20 mouse cellular contexts compared by ENCODE assay signal in genomic region chr10:10917857-10918399, GRCm38 (mm10).
"Had no signal": no experiment of that assay in that cellular context is flagged by ENCODE, and none has a peak within 500 bp of the region (broad histone marks: within the 10 kb centered on the region; RNA-seq: fewer than 3 reads in every experiment).

No protein-coding gene starts in this region.

- H3K36me3 ChIP-seq: limb, embryonic 10.5 days; limb, embryonic 13.5 days; midbrain, embryonic 13.5 days; neural tube, embryonic 13.5 days; stomach, embryonic 15.5 days had no signal

- H3K4me2 ChIP-seq: limb, embryonic 13.5 days; lung, embryonic 14.5 days; midbrain, embryonic 13.5 days; neural tube, embryonic 13.5 days; stomach, embryonic 15.5 days had no signal

- H3K27me3 ChIP-seq: limb, embryonic 13.5 days; midbrain, embryonic 13.5 days; neural tube, embryonic 13.5 days; stomach, embryonic 15.5 days had no signal

- H3K4me3 ChIP-seq: limb, embryonic 10.5 days; limb, embryonic 13.5 days; midbrain, embryonic 13.5 days; myocyte; neural tube, embryonic 13.5 days; stomach, embryonic 15.5 days had no signal

- H3K9ac ChIP-seq: limb, embryonic 13.5 days; liver, embryonic 14.5 days; liver, postnatal 0 days; lung, embryonic 14.5 days; midbrain, embryonic 13.5 days; neural tube, embryonic 13.5 days; stomach, embryonic 15.5 days had no signal

- H3K4me1 ChIP-seq: limb, embryonic 10.5 days; limb, embryonic 13.5 days; midbrain, embryonic 13.5 days; neural tube, embryonic 13.5 days; stomach, embryonic 15.5 days had no signal

- H3K9me3 ChIP-seq: limb, embryonic 10.5 days; limb, embryonic 13.5 days; midbrain, embryonic 13.5 days; neural tube, embryonic 13.5 days; stomach, embryonic 15.5 days had no signal

- DNase-seq: kidney, adult 11 months; kidney, adult 9 months; kidney, postnatal 14 days; kidney, postnatal 4 days; liver; liver, postnatal 0 days; lung, embryonic 14.5 days; retina, postnatal 1 day; right cerebral cortex, postnatal 14 days; right cerebral cortex, postnatal 4 days; thymus, adult 18-20 months; thymus, postnatal 36 days had no signal

- H3K27ac ChIP-seq: limb, embryonic 10.5 days; limb, embryonic 13.5 days; liver, embryonic 14.5 days; macrophage; midbrain, embryonic 13.5 days; neural tube, embryonic 13.5 days; stomach, embryonic 15.5 days had no signal
